Mouse (Mus musculus) liver, embryonic 11.5 days (tissue): ENCODE measurements around the gene Mecom. TPM values are rescaled to one million over a fixed set of nuclear protein-coding genes. Genes with fewer than 3 reads are reported as not detected.

Experiments used
- ATAC-seq: fragments of 200-750 bp; cut with Nextera tagmentation; replicated peaks from 2 replicates; pipeline ENCODE4 v1.8.0; 2017; ENCODE audit warnings: moderate number of reproducible peaks, mild to moderate bottlenecking, moderate TSS enrichment, moderate library complexity; ENCODE audit not compliant: low FRiP score
- DNase-seq: peaks from one replicate; pipeline ENCODE4 v3.0.0-alpha.2; 2017; ENCODE audit warnings: low spot score
- H3K27ac ChIP-seq: fragments of 300-500 bp; sonication (generic); 2 replicates; pipeline ENCODE4 v1.5.1; 2014; ENCODE audit warnings: mild to moderate bottlenecking, low read depth, low read length, control low read depth
- H3K27me3 ChIP-seq: fragments of 300-500 bp; sonication (generic); replicated peaks from 2 replicates; pipeline ENCODE4 v1.6.1; 2014; ENCODE audit warnings: low read length, mixed read lengths; ENCODE audit not compliant: control insufficient read depth, insufficient read depth
- H3K36me3 ChIP-seq: fragments of 300-500 bp; sonication (generic); 2 replicates; pipeline ENCODE4 v1.6.1; 2014; ENCODE audit warnings: mild to moderate bottlenecking, low read length, moderate library complexity, mixed read lengths; ENCODE audit not compliant: control insufficient read depth, insufficient read depth
- H3K4me1 ChIP-seq: fragments of 300-500 bp; sonication (generic); replicated peaks from 2 replicates; pipeline ENCODE4 v1.6.1; 2014; ENCODE audit warnings: low read length, mixed read lengths; ENCODE audit not compliant: control insufficient read depth, insufficient read depth
- H3K4me2 ChIP-seq: fragments of 300-500 bp; sonication (generic); 2 replicates; pipeline ENCODE4 v1.6.1; 2014; ENCODE audit warnings: mild to moderate bottlenecking, control low read depth, moderate library complexity
- H3K4me3 ChIP-seq: fragments of 300-500 bp; sonication (generic); 2 replicates; pipeline ENCODE4 v1.5.1; 2014; ENCODE audit warnings: low read depth, low read length, control low read depth
- H3K9ac ChIP-seq: fragments of 300-500 bp; sonication (generic); 2 replicates; pipeline ENCODE4 v1.6.1; 2014; ENCODE audit warnings: low read depth, low read length, control low read depth
- H3K9me3 ChIP-seq: fragments of 300-500 bp; sonication (generic); 2 replicates; pipeline ENCODE4 v1.6.1; 2016; ENCODE audit warnings: low read length, inconsistent platforms, mixed read lengths; ENCODE audit not compliant: control insufficient read depth
- WGBS: fragments of 180-500 bp; shearing (Covaris S2); extraction: QIAGEN DNeasy Blood & Tissue Kit; methylation state at CpG from one replicate; pipeline ENCODE4 v1.1.7; 2014; 5-methylcytosine and 5-hydroxymethylcytosine counted together
- polyA plus RNA-seq: library from polyadenylated mRNA; unstranded; fragments of >200 nt; fragmentation: Nextera tagmentation; extraction: Ambion mirVana; gene quantifications from 2 replicates; pipeline ENCODE4 v1.2.1, GENCODE M21; 2014

Mecom gene
- polyA plus RNA-seq, 1 experiment from 2014 or later: 6.9 TPM

GRCm38 (mm10) chr3:30560677-30561314 lies 13.0 kb upstream of the Mecom start:
- Histone ChIP-seq H3K36me3 (no peaks in the 10 kb centered on the region), H3K9ac (no peak overlapping the region), H3K4me1 (no peaks in the 10 kb centered on the region), H3K4me3 (no peak overlapping the region), H3K27ac (no peak overlapping the region), H3K4me2 (no peak overlapping the region), H3K27me3 (no peaks in the 10 kb centered on the region), H3K9me3 (no peaks in the 10 kb centered on the region)
- WGBS: 56% methylated on average over 6 of the region's 6 CpGs
- no peak for DNase-seq
- ATAC-seq: no peak

- Histone ChIP-seq H3K9me3 (no peaks in the 10 kb centered on the region), H3K9ac (no peak overlapping the region), H3K36me3 (no peaks in the 10 kb centered on the region), H3K27me3 (no peaks in the 10 kb centered on the region), H3K4me2 (no peak overlapping the region), H3K27ac (no peak overlapping the region), H3K4me3 (no peak overlapping the region), H3K4me1 (no peaks in the 10 kb centered on the region)
- WGBS: 67% methylated on average over 6 of the region's 6 CpGs
- DNase-seq (no peak), ATAC-seq (no peak)
These were observed 5.9 kb upstream of the Mecom start for GRCm38 (mm10) chr3:30553741-30554140.

- Histone ChIP-seq H3K9me3 (no peaks in the 10 kb centered on the region), H3K9ac (no peak overlapping the region), H3K4me2 (no peak overlapping the region), H3K4me3 (no peak overlapping the region), H3K4me1 (no peaks in the 10 kb centered on the region), H3K27me3 (no peaks in the 10 kb centered on the region), H3K36me3 (no peaks in the 10 kb centered on the region), H3K27ac (no peak overlapping the region)
- ATAC-seq (no peak), DNase-seq (no peak)
- WGBS: 43% methylated on average over 2 of the region's 2 CpGs
These were observed 2.4 kb upstream of the Mecom start for GRCm38 (mm10) chr3:30550218-30550617.

GRCm38 (mm10) chr3:30548928-30549327 lies 1.1 kb upstream of the Mecom start:
- H3K4me2 ChIP-seq: no peak overlapping the region
- no peaks in the 10 kb centered on the region for H3K36me3 ChIP-seq
- H3K9ac ChIP-seq: no peak overlapping the region
- WGBS: 76% methylated on average over 7 of the region's 7 CpGs
- DNase-seq (no peak), ATAC-seq (no peak)
- no peaks in the 10 kb centered on the region for H3K27me3 ChIP-seq
- H3K4me1 ChIP-seq: no peaks in the 10 kb centered on the region
- H3K4me3 ChIP-seq: no peak overlapping the region
- H3K9me3 ChIP-seq: no peaks in the 10 kb centered on the region
- no peak overlapping the region for H3K27ac ChIP-seq

GRCm38 (mm10) chr3:30546831-30547369 lies 908 bp downstream of the Mecom start:
- ATAC-seq: no peak

GRCm38 (mm10) chr3:30546366-30546765 lies 1.4 kb downstream of the Mecom start:
- DNase-seq (no peak), ATAC-seq (no peak)
- Histone ChIP-seq H3K36me3 (no peaks in the 10 kb centered on the region), H3K27me3 (no peaks in the 10 kb centered on the region), H3K4me2 (no peak overlapping the region), H3K9ac (no peak overlapping the region), H3K9me3 (no peaks in the 10 kb centered on the region), H3K27ac (no peak overlapping the region), H3K4me3 (no peak overlapping the region), H3K4me1 (no peaks in the 10 kb centered on the region)
- 57% methylated on average over 13 of the region's 13 CpGs for whole genome bisulfite sequencing

More at GRCm38 (mm10) chr3:30546831-30547369, 908 bp downstream of the Mecom start:
- Histone ChIP-seq H3K27ac (no peak overlapping the region), H3K4me3 (no peak overlapping the region), H3K36me3 (no peaks in the 10 kb centered on the region), H3K9ac (no peak overlapping the region), H3K4me2 (no peak overlapping the region), H3K27me3 (no peaks in the 10 kb centered on the region), H3K9me3 (no peaks in the 10 kb centered on the region), H3K4me1 (no peaks in the 10 kb centered on the region)
- DNase-seq: no peak
- 58% methylated on average over 11 of the region's 11 CpGs for WGBS

- no peak overlapping the region for H3K27ac ChIP-seq
- no peak overlapping the region for H3K9ac ChIP-seq
- no peak for ATAC-seq
- no peaks in the 10 kb centered on the region for H3K36me3 ChIP-seq
- no peaks in the 10 kb centered on the region for H3K9me3 ChIP-seq
- no peak overlapping the region for H3K4me3 ChIP-seq
- no peak overlapping the region for H3K4me2 ChIP-seq
- 79% methylated on average over 5 of the region's 5 CpGs for WGBS
- H3K4me1 ChIP-seq: no peaks in the 10 kb centered on the region
- no peaks in the 10 kb centered on the region for H3K27me3 ChIP-seq
- DNase-seq: no peak
These were observed 2.6 kb downstream of the Mecom start for GRCm38 (mm10) chr3:30545246-30545645.

- Histone ChIP-seq H3K4me2 (no peak overlapping the region), H3K4me1 (no peaks in the 10 kb centered on the region), H3K9ac (no peak overlapping the region), H3K36me3 (no peaks in the 10 kb centered on the region), H3K27ac (no peak overlapping the region), H3K9me3 (no peaks in the 10 kb centered on the region), H3K27me3 (no peaks in the 10 kb centered on the region), H3K4me3 (no peak overlapping the region)
- WGBS: 50% methylated on average over 5 of the region's 5 CpGs
- no peak for DNase-seq
- ATAC-seq: no peak
These were observed 3.5 kb downstream of the Mecom start for GRCm38 (mm10) chr3:30544305-30544704.

GRCm38 (mm10) chr3:30535821-30536220 lies 12.0 kb downstream of the Mecom start:
- Histone ChIP-seq H3K4me1 (no peaks in the 10 kb centered on the region), H3K27ac (no peak overlapping the region), H3K4me2 (no peak overlapping the region), H3K9me3 (no peaks in the 10 kb centered on the region), H3K4me3 (no peak overlapping the region), H3K27me3 (no peaks in the 10 kb centered on the region), H3K36me3 (no peaks in the 10 kb centered on the region), H3K9ac (no peak overlapping the region)
- no peak for ATAC-seq
- WGBS: 78% methylated on average over 11 of the region's 11 CpGs
- no peak for DNase-seq
